Comparison of ENCODE assay signal across 8 mouse cellular contexts in genomic region chr3:82876372-82876739, GRCm38 (mm10). TPM values are rescaled to one million over a fixed set of nuclear protein-coding genes. Genes with fewer than 3 reads are reported as not detected.
DNase-seq lines count a peak whose midpoint lies in the region; ATAC-seq lines count a peak whose summit lies in the region.

Gene Rbm46, minus strand, starts transcription at chr3:82876483.

- no peaks in the 10 kb centered on the region for H3K4me1 ChIP-seq in liver, embryonic 16.5 days (ENCODE audit: control insufficient read depth, low read depth, low read length)
- H3K4me1 ChIP-seq in neural tube, embryonic 15.5 days: peaks cover 11% of the 10 kb centered on the region; the same call in 1 of the 2 replicates

- no peak within 1 kb of the TSS for H3K27ac ChIP-seq in liver, embryonic 16.5 days (ENCODE audit: low read length)
- no peak within 1 kb of the TSS for H3K27ac ChIP-seq in neural tube, embryonic 15.5 days (replicated peaks)

- H3K4me3 ChIP-seq in liver, embryonic 16.5 days (ENCODE audit: low read depth, low read length): peak within 1 kb of the TSS; percentile 36
- peak within 1 kb of the TSS; percentile 39 for H3K4me3 ChIP-seq in neural tube, embryonic 15.5 days (replicated peaks)

- no peaks in the 10 kb centered on the region for H3K36me3 ChIP-seq in liver, embryonic 16.5 days (ENCODE audit: control insufficient read depth, insufficient read depth)
- no peaks in the 10 kb centered on the region for H3K36me3 ChIP-seq in neural tube, embryonic 15.5 days

- WGBS in liver, embryonic 16.5 days (ENCODE audit: insufficient replicate concordance): 21% methylated on average over 36 of the region's 36 CpGs
- WGBS in neural tube, embryonic 15.5 days: 32% methylated on average over 36 of the region's 36 CpGs

- no peaks in the 10 kb centered on the region for H3K9me3 ChIP-seq in liver, embryonic 16.5 days (replicated peaks; ENCODE audit: control insufficient read depth, low read length)
- no peaks in the 10 kb centered on the region for H3K9me3 ChIP-seq in neural tube, embryonic 15.5 days (replicated peaks)

- peak; percentile 94 for DNase-seq in Muller cell, postnatal 12 days (ENCODE audit: inconsistent ontology term)
- peak; percentile 11 for DNase-seq in cerebellum, adult 8-10 months
- DNase-seq in heart, postnatal 36 days: peak; percentile 63 to 71
- peak; percentile 45 to 72 for DNase-seq in layer of hippocampus, adult 18-20 months (ENCODE audit: low spot score in 2 of 2)
- DNase-seq in urinary bladder, postnatal 14 days (ENCODE audit: low spot score): peak; percentile 91

- peak; percentile 93 for ATAC-seq in frontal cortex, adult (ENCODE audit: low TSS enrichment)
- peak; percentile 51; the same call in 1 of the 2 replicates for ATAC-seq in liver, embryonic 16.5 days (ENCODE audit: low read depth)
- peak; percentile 97 for ATAC-seq in neural tube, embryonic 15.5 days (ENCODE audit: low FRiP score)

- intact Hi-C loops in heart, postnatal 36 days (cut with DNase I): loop anchor here (5.0 kb wide), 1 partner anchor 176 kb away; no protein-coding TSS in a partner anchor

- H3K9ac ChIP-seq in liver, embryonic 16.5 days (ENCODE audit: low read depth, low read length): no peak within 1 kb of the TSS
- no peak within 1 kb of the TSS for H3K9ac ChIP-seq in neural tube, embryonic 15.5 days (replicated peaks)

- peak within 1 kb of the TSS; percentile 47 for H3K4me2 ChIP-seq in liver, embryonic 16.5 days (ENCODE audit: low read depth, low read length)
- peak within 1 kb of the TSS; percentile 75 for H3K4me2 ChIP-seq in neural tube, embryonic 15.5 days

- H3K27me3 ChIP-seq in liver, embryonic 16.5 days (ENCODE audit: control insufficient read depth, insufficient read depth, low read depth, low read length): peaks cover 16% of the 10 kb centered on the region
- peaks cover 22% of the 10 kb centered on the region for H3K27me3 ChIP-seq in neural tube, embryonic 15.5 days (replicated peaks)

RNA-seq across cellular contexts. Expression of gene Rbm46, which starts in this region (rescaled TPM):
- under 1 TPM; 0.16 to 0.36 TPM for total RNA-seq in heart, postnatal 36 days (2021)
- 1 to 10 TPM in 1 of 2 experiments, under 1 TPM in 1; 0.52 to 1.1 TPM for total RNA-seq in layer of hippocampus, adult 18-20 months (2021)
- polyA plus RNA-seq in liver, embryonic 16.5 days (2015; fragmentation: Nextera tagmentation; extraction: Ambion mirVana): 0.56 and 0.84 TPM in 2 replicates
- polyA plus RNA-seq in neural tube, embryonic 15.5 days (2015; fragmentation: Nextera tagmentation; extraction: Ambion mirVana): 2.0 and 2.2 TPM in 2 replicates

Comparison
In these comparisons a context has a peak if more than half of its experiments do, and no peak if none do; other contexts are left out.
1. Peak in DNase-seq in heart, postnatal 36 days; RNA of the gene not detected or under 1 TPM.
2. Peak in ATAC-seq, H3K4me3 ChIP-seq and H3K4me2 ChIP-seq in liver, embryonic 16.5 days; RNA of the gene not detected or under 1 TPM.
3. DNase-seq: peak in every context shown above with its lines; median percentile 94 in Muller cell, postnatal 12 days; 91 in urinary bladder, postnatal 14 days; 67 in heart, postnatal 36 days; 58 in layer of hippocampus, adult 18-20 months; 11 in cerebellum, adult 8-10 months.